Mouse (Mus musculus) common myeloid progenitor, adult 5-6 weeks (primary cell): ENCODE data around the gene Rfx1. TPM values are rescaled to one million over a fixed set of nuclear protein-coding genes. Genes with fewer than 3 reads are reported as not detected.

Experiments used
- ATAC-seq: replicated peaks from 2 replicates; pipeline ENCODE4 v1.8.0; 2016; ENCODE audit warnings: low read depth, mild to moderate bottlenecking, moderate TSS enrichment, inconsistent platforms; ENCODE audit not compliant: poor library complexity, severe bottlenecking
- total RNA-seq: library from RNA; stranded (forward); fragments of 200-1000, 187-1606 nt; gene quantifications from 2 replicates; pipeline ENCODE4 v1.2.3, GENCODE M21; 2017

The Rfx1 gene
- total RNA-seq, 1 experiment from 2014 or later = 5.3 TPM

DNA sequence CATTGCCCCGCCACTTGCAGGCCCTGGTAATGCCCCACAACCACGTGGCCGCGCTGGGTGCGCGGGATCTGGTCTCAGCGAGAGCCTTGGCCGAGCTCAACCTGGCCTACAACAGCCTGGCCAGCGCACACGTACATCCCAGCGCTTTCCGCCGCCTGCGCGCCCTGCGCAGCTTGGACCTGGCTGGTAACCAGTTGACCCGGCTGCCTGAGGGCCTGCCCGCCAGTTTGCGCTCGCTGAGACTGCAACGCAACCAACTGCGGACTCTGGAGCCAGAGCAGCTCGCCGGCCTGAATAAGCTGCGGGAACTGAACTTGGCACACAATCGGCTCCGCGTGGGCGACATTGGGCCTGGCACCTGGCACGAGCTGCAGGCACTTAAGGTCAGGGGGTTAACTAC lies 64.2 kb downstream of the Rfx1 start:
- no peak for ATAC-seq

DNA sequence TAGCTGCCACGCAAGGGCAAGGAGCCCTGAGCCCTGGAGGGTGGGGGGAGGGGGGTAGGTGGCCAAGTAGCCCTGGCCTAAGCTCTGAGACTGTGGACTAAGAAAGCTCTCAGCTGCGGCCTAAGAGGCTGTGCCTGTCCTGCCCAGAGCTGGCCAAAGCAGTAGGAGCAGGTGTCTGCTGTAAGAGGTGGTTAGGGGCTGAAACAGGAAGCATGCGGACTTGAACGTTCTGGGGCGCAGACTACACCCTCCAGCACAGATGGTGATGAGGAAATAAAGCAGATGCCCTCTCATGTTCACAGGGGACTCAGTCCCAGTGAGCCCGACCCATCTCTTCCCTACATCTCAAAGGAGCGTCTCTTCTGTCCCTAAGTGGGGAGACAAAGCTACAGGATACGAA lies 65.6 kb downstream of the Rfx1 start:
- ATAC-seq = peak; percentile 36

DNA sequence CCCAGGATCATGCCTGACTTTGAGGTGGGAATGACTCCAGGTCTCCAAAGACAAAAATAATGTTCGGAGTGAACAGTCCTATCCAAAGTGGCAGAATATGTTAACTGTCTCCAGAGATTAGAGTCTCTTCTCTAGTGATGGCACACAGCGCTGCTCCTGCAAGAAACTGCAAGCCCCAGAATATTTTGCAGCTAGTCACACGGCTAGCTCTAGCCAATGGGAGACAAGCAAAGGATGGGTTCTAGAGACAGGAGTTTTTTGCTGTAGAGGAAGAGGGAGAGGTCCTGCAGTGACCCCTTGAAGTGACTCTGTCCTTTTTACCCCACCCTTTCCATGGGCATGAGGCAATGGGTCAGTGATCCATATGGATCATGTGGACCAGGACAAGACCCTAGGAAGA lies 71.2 kb downstream of the Rfx1 start:
- ATAC-seq = no peak

DNA sequence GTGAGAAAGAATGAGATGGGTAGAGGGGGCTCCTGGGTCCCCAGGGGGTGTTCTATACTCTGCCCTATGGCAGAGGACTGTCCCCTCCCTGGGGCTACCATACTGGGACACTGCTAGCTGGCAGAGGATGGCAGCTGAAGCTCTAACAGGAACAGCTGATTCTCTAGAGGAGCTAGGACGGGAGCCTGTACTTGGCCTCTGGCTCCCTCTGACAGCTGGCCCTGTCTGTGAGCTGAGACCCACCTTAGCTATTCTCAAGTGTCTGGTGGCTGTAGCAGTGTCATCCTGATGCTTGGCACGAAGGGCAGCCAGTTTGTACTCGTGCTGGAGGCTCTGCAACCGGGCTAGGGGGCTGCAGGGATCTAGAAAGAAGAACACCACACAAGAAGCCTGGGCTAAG lies 74.2 kb downstream of the Rfx1 start:
- ATAC-seq = no peak

DNA sequence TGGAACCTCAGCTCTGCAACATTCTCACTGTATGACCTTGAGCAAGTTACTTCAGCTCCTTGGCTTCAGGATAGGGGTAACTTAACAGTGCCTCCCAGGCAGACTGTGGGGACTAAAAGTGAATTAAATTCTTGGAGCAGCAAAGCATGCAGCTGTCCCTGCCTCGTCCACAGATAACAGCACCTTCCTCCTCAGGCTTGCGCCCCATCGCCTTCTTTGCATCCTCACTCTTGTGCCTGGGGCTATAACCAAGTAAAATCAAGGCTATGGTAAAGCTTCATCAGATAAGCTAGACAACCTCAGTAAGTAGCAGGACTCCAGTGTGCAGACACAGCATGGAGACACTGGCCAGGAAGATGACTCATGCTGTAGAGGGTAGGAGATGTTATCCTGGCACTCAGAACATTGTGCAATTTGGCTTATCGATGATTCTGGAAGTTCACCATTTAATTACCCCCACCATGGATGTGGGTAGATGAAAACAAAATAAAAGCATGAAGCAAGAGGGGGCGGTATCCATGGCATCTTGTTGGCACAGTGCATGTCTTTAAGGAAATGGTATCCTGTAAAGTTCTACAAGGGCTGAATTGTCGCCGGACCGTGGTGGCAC lies 78.1 kb downstream of the Rfx1 start:
- no peak for ATAC-seq

Other genes with a start within 250 kb of the Rfx1 start
- gene Adgrl1, start 166.7 kb upstream of the Rfx1 start, total RNA-seq = 4.0 and 6.1 TPM in 2 replicates
- 0.05 TPM in 1 of 2 replicates, not detected in the other for gene Gm10644, start 111.6 kb upstream of the Rfx1 start, total RNA-seq
- gene Asf1b, start 111.3 kb upstream of the Rfx1 start, total RNA-seq = 20.7 and 33.8 TPM in 2 replicates
- gene Prkaca, start 93.8 kb upstream of the Rfx1 start, total RNA-seq = 26.6 and 28.1 TPM in 2 replicates
- 42.2 and 48.2 TPM in 2 replicates for gene Samd1, start 69.2 kb upstream of the Rfx1 start, total RNA-seq
- 1.4 TPM in 1 of 2 replicates, not detected in the other for gene 1700067K01Rik, start 65.3 kb upstream of the Rfx1 start, total RNA-seq
- gene 2210011C24Rik, start 54.7 kb upstream of the Rfx1 start, total RNA-seq = not detected in 2 replicates
- gene Palm3, start 45.4 kb upstream of the Rfx1 start, total RNA-seq = not detected in 2 replicates
- gene Il27ra, start 24.2 kb upstream of the Rfx1 start, total RNA-seq = 5.5 and 7.5 TPM in 2 replicates
- gene Rln3, start 21.8 kb upstream of the Rfx1 start, total RNA-seq = not detected in 2 replicates
- gene Gm10643, start 1.7 kb upstream of the Rfx1 start, total RNA-seq = 2.9 and 4.8 TPM in 2 replicates
- gene Dcaf15, start 37.9 kb downstream of the Rfx1 start, total RNA-seq = 10.2 and 18.9 TPM in 2 replicates
- gene Podnl1, start 59.2 kb downstream of the Rfx1 start, total RNA-seq = not detected in 2 replicates
- 3.9 and 6.2 TPM in 2 replicates for gene Cc2d1a, start 81.1 kb downstream of the Rfx1 start, total RNA-seq
- 1.3 and 1.7 TPM in 2 replicates for gene 4930432K21Rik, start 81.2 kb downstream of the Rfx1 start, total RNA-seq
- gene Nanos3, start 118.4 kb downstream of the Rfx1 start, total RNA-seq = not detected in 2 replicates
- 6.9 and 8.2 TPM in 2 replicates for gene Zswim4, start 170.2 kb downstream of the Rfx1 start, total RNA-seq
- 55.9 and 70.9 TPM in 2 replicates for gene D8Ertd738e, start 182.9 kb downstream of the Rfx1 start, total RNA-seq
- 11.9 and 18.7 TPM in 2 replicates for gene Mri1, start 190.5 kb downstream of the Rfx1 start, total RNA-seq
- 9.1 and 9.8 TPM in 2 replicates for gene Ccdc130, start 203.5 kb downstream of the Rfx1 start, total RNA-seq